Mouse (Mus musculus) E14TG2a.4 (cell line): ENCODE measurements around the gene Pxdc1.

Experiments
- H3K27me3 ChIP-seq: 2 replicates; pipeline ENCODE4 v1.6.1; 2014; ENCODE audit warnings: low read length, control low read depth; ENCODE audit not compliant: insufficient read depth
- H3K36me3 ChIP-seq: 2 replicates; pipeline ENCODE4 v1.6.1; 2014; ENCODE audit warnings: low read length, control low read depth; ENCODE audit not compliant: insufficient read depth
- H3K4me1 ChIP-seq: replicated peaks from 2 replicates; pipeline ENCODE4 v1.6.1; 2014; ENCODE audit warnings: low read depth, low read length, control low read depth
- H3K4me3 ChIP-seq: replicated peaks from 2 replicates; pipeline ENCODE4 v1.5.1; 2014; ENCODE audit warnings: mild to moderate bottlenecking, low read length
- H3K9me3 ChIP-seq: 2 replicates; pipeline ENCODE4 v1.6.1; 2014; ENCODE audit warnings: low read length, control low read depth
- CTCF ChIP-seq: conservative IDR thresholded peaks from 2 replicates; pipeline ENCODE4 v1.5.1; 2014; ENCODE audit warnings: low read length
- NANOG ChIP-seq: IDR thresholded peaks from 2 replicates; pipeline ENCODE4 v1.6.1; 2014; ENCODE audit warnings: borderline replicate concordance, low read length, mixed read lengths
- POU5F1 ChIP-seq: IDR thresholded peaks from 2 replicates; pipeline ENCODE4 v1.6.1; 2014; ENCODE audit warnings: low read length, borderline replicate concordance

Pxdc1 gene

DNA sequence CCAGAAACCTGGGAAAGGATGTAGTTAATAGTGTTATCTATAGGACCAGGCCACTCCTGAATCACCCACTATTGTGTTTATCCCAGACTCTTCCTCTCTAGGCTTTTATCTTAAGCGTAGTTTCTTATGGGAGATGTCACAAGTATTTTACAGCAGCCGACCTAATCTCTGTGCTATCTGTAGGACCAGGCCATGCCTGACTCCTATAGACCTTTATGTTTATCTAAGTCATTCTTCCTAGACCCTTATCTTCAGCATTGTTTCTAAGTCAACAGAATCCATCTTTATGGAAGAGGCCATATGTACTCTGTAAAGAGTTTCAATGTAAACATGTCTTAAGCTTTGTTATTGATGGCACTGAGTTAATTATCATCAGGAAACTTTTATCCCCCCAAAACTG is 50.5 kb downstream of the Pxdc1 start:
- Histone ChIP-seq H3K36me3 (no peaks in the 10 kb centered on the region), H3K27me3 (no peaks in the 10 kb centered on the region), H3K9me3 (no peaks in the 10 kb centered on the region), H3K4me1 (peaks cover 9% of the 10 kb centered on the region), H3K4me3 (no peak overlapping the region)
- TF ChIP-seq CTCF (no peak), NANOG (no peak), POU5F1 (no peak)

DNA sequence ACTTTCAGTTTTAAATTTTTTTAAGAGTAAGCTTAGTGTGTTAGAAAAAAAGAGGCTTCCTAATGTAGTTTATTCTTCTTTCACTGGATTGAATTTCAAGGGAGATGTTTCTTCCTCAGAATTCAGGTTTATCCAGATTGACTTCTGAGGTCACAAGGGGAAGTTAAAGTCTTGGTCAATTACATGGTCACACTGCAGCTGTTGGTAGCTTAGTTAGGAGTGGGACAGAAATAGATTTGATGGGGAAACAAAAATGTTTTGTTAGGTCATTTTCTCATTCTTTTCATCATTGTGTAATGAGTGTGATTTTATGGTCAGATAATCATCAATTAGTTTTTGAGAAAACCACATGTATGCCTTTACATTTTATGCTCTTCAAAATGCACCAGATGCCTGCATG is 56.5 kb downstream of the Pxdc1 start:
- no peaks in the 10 kb centered on the region for H3K36me3 ChIP-seq
- TF ChIP-seq CTCF (no peak), NANOG (no peak)

More for the DNA sequence above, 56.5 kb downstream of the Pxdc1 start:
- no peak overlapping the region for H3K4me3 ChIP-seq
- no peaks in the 10 kb centered on the region for H3K9me3 ChIP-seq
- no peaks in the 10 kb centered on the region; the same call in 1 of the 2 replicates for H3K4me1 ChIP-seq
- no peaks in the 10 kb centered on the region for H3K27me3 ChIP-seq
